Mouse (Mus musculus): Measurements from ENCODE around the gene Car9. TPM values are rescaled to one million over a fixed set of nuclear protein-coding genes. Genes with fewer than 3 reads are reported as not detected.

Gene Car9
- polyA plus RNA-seq, 1 experiment from 2014 or later: 1.1 TPM

- no peak overlapping the region for H3K9ac ChIP-seq (replicated peaks)
- H3K4me1 ChIP-seq (ENCODE audit: insufficient read depth): peaks cover 34% of the 10 kb centered on the region
- H3K4me3 ChIP-seq (ENCODE audit: low read depth, low read length): no peak overlapping the region
- no peak overlapping the region for H3K4me2 ChIP-seq (ENCODE audit: low read depth, low read length)
- DNase-seq (no peak), ATAC-seq (no peak)
- H3K36me3 ChIP-seq (replicated peaks; ENCODE audit: insufficient read depth, low read length): peaks cover 71% of the 10 kb centered on the region
- TF ChIP-seq CTCF (IDR thresholded peaks at IDR 0.05; ENCODE audit: low read depth): no peak
- no peak for TF ChIP-seq EP300 (IDR thresholded peaks at IDR 0.05; ENCODE audit: low read depth)
- no peaks in the 10 kb centered on the region for H3K27me3 ChIP-seq (ENCODE audit: insufficient read depth, low read length)
- H3K9me3 ChIP-seq (ENCODE audit: low read length): peaks cover 4% of the 10 kb centered on the region; the same call in 1 of the 2 replicates
- WGBS (ENCODE audit: insufficient replicate concordance): 77% methylated on average over 7 of the region's 7 CpGs
- H3K27ac ChIP-seq (ENCODE audit: low read depth): no peak overlapping the region
Observed at GRCm38 (mm10) chr4:43555926-43556325, 49.2 kb downstream of the Car9 start.

GRCm38 (mm10) chr4:43558028-43558630 is 51.4 kb downstream of the Car9 start:
- WGBS (ENCODE audit: insufficient replicate concordance): 18% methylated on average over 5 of the region's 5 CpGs
- no peaks in the 10 kb centered on the region for H3K9me3 ChIP-seq (ENCODE audit: low read length)
- H3K4me2 ChIP-seq (ENCODE audit: low read depth, low read length): peak overlapping the region; percentile 95
- H3K4me3 ChIP-seq (ENCODE audit: low read depth, low read length): peak overlapping the region; percentile 75
- H3K4me1 ChIP-seq (ENCODE audit: insufficient read depth): peaks cover 37% of the 10 kb centered on the region
- peaks cover 49% of the 10 kb centered on the region for H3K36me3 ChIP-seq (replicated peaks; ENCODE audit: insufficient read depth, low read length)
- H3K27ac ChIP-seq (ENCODE audit: low read depth): peak overlapping the region; percentile 75
- TF ChIP-seq EP300 (IDR thresholded peaks at IDR 0.05; ENCODE audit: low read depth) (no peak), CTCF (IDR thresholded peaks at IDR 0.05; ENCODE audit: low read depth) (no peak)
- no peak for DNase-seq
- no peaks in the 10 kb centered on the region for H3K27me3 ChIP-seq (ENCODE audit: insufficient read depth, low read length)
- ATAC-seq: no peak
- peak overlapping the region; percentile 89 for H3K9ac ChIP-seq (replicated peaks)

- Histone ChIP-seq H3K9me3 (ENCODE audit: low read length) (no peaks in the 10 kb centered on the region), H3K9ac (replicated peaks) (peak overlapping the region; percentile 89), H3K4me3 (ENCODE audit: low read depth, low read length) (peak overlapping the region; percentile 75), H3K36me3 (replicated peaks; ENCODE audit: insufficient read depth, low read length) (peaks cover 42% of the 10 kb centered on the region), H3K4me2 (ENCODE audit: low read depth, low read length) (peak overlapping the region; percentile 95), H3K4me1 (ENCODE audit: insufficient read depth) (peaks cover 44% of the 10 kb centered on the region), H3K27me3 (ENCODE audit: insufficient read depth, low read length) (no peaks in the 10 kb centered on the region), H3K27ac (ENCODE audit: low read depth) (peak overlapping the region; percentile 75)
- 8% methylated on average over 13 of the region's 13 CpGs for WGBS (ENCODE audit: insufficient replicate concordance)
- ATAC-seq (no peak), DNase-seq (peak; percentile 77)
- no peak for TF ChIP-seq CTCF (IDR thresholded peaks at IDR 0.05; ENCODE audit: low read depth)
- TF ChIP-seq EP300 (IDR thresholded peaks at IDR 0.05; ENCODE audit: low read depth): no peak
Observed at GRCm38 (mm10) chr4:43558631-43559356, 52.0 kb downstream of the Car9 start.

- Histone ChIP-seq H3K4me2 (ENCODE audit: low read depth, low read length) (peak overlapping the region; percentile 95), H3K36me3 (replicated peaks; ENCODE audit: insufficient read depth, low read length) (peaks cover 33% of the 10 kb centered on the region), H3K27me3 (ENCODE audit: insufficient read depth, low read length) (no peaks in the 10 kb centered on the region), H3K9me3 (ENCODE audit: low read length) (no peaks in the 10 kb centered on the region), H3K27ac (ENCODE audit: low read depth) (peak overlapping the region; percentile 99), H3K9ac (replicated peaks) (peak overlapping the region; percentile 89), H3K4me1 (ENCODE audit: insufficient read depth) (peaks cover 49% of the 10 kb centered on the region), H3K4me3 (ENCODE audit: low read depth, low read length) (peak overlapping the region; percentile 75)
- ATAC-seq (no peak), DNase-seq (no peak)
- TF ChIP-seq EP300 (IDR thresholded peaks at IDR 0.05; ENCODE audit: low read depth): no peak
- TF ChIP-seq CTCF (IDR thresholded peaks at IDR 0.05; ENCODE audit: low read depth): no peak
- 34% methylated on average over 13 of the region's 13 CpGs for WGBS (ENCODE audit: insufficient replicate concordance)
Observed at GRCm38 (mm10) chr4:43559519-43560242, 52.9 kb downstream of the Car9 start.

- Histone ChIP-seq H3K9ac (replicated peaks) (peak overlapping the region; percentile 89), H3K4me1 (ENCODE audit: insufficient read depth) (peaks cover 49% of the 10 kb centered on the region), H3K27ac (ENCODE audit: low read depth) (peak overlapping the region; percentile 99), H3K27me3 (ENCODE audit: insufficient read depth, low read length) (no peaks in the 10 kb centered on the region), H3K4me3 (ENCODE audit: low read depth, low read length) (peak overlapping the region; percentile 75), H3K36me3 (replicated peaks; ENCODE audit: insufficient read depth, low read length) (peaks cover 32% of the 10 kb centered on the region), H3K4me2 (ENCODE audit: low read depth, low read length) (peak overlapping the region; percentile 95), H3K9me3 (ENCODE audit: low read length) (no peaks in the 10 kb centered on the region)
- DNase-seq: peak; percentile 71
- TF ChIP-seq EP300 (IDR thresholded peaks at IDR 0.05; ENCODE audit: low read depth): no peak
- TF ChIP-seq CTCF (IDR thresholded peaks at IDR 0.05; ENCODE audit: low read depth): no peak
- ATAC-seq: no peak
- 5% methylated on average over 6 of the region's 6 CpGs for WGBS (ENCODE audit: insufficient replicate concordance)
Observed at GRCm38 (mm10) chr4:43560243-43560611, 53.5 kb downstream of the Car9 start.

- no peaks in the 10 kb centered on the region for H3K9me3 ChIP-seq (ENCODE audit: low read length)
- H3K36me3 ChIP-seq (replicated peaks; ENCODE audit: insufficient read depth, low read length): peaks cover 32% of the 10 kb centered on the region
- H3K4me2 ChIP-seq (ENCODE audit: low read depth, low read length): peak overlapping the region; percentile 95
- WGBS (ENCODE audit: insufficient replicate concordance): 10% methylated on average over 2 of the region's 2 CpGs
- H3K4me1 ChIP-seq (ENCODE audit: insufficient read depth): peaks cover 49% of the 10 kb centered on the region
- TF ChIP-seq EP300 (IDR thresholded peaks at IDR 0.05; ENCODE audit: low read depth) (no peak), CTCF (IDR thresholded peaks at IDR 0.05; ENCODE audit: low read depth) (no peak)
- peak overlapping the region; percentile 99 for H3K27ac ChIP-seq (ENCODE audit: low read depth)
- H3K27me3 ChIP-seq (ENCODE audit: insufficient read depth, low read length): no peaks in the 10 kb centered on the region
- H3K9ac ChIP-seq (replicated peaks): peak overlapping the region; percentile 89
- peak overlapping the region; percentile 75 for H3K4me3 ChIP-seq (ENCODE audit: low read depth, low read length)
- no peak for DNase-seq
- no peak for ATAC-seq
Observed at GRCm38 (mm10) chr4:43560976-43561375, 54.2 kb downstream of the Car9 start.

All from liver, postnatal 0 days (tissue).